In the genomic region with DNA sequence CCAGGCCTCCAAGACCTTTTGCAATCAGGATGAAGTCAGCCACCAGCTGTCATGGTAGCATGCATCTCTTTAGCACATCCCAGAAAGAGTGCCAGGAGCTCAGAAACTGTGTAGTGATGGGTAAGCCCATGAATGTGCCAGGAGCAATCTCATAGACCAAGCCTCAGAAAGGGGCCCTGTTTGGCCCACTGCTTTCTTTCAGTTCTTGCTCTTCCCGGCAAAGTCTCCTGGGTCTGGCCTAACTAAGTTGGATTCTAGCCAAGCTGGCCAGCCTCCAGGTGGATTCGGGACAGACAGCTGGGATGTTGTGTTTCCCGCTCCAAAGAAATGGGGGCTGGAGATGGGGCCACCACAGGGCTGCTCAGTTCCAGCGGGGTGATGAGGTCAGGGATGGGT, we compare ENCODE assay signal across 10 mouse cellular contexts. TPM values are rescaled to one million over a fixed set of nuclear protein-coding genes. Genes with fewer than 3 reads are reported as not detected.
DNase-seq lines count a peak whose midpoint lies in the region; ATAC-seq lines count a peak whose summit lies in the region.
"Had no signal": no experiment of that assay in that cellular context is flagged by ENCODE, and none has a peak within 500 bp of the region (broad histone marks: within the 10 kb centered on the region; RNA-seq: fewer than 3 reads in every experiment).

No protein-coding gene starts in this region.

- peak; percentile 17; the same call in 1 of the 2 replicates for ATAC-seq in hindbrain, embryonic 12.5 days (ENCODE audit: low FRiP score)
- ATAC-seq in hindbrain, embryonic 11.5 days (ENCODE audit: low FRiP score): no peak
- no peak for ATAC-seq in megakaryocyte, adult 5-6 weeks (ENCODE audit: poor library complexity, severe bottlenecking)

- H3K4me1 ChIP-seq in hindbrain, embryonic 12.5 days: peaks cover 24% of the 10 kb centered on the region
- 0 out of 2 replicates have a peak, but pooled peaks cover 2% of the 10 kb centered on the region for H3K4me1 ChIP-seq in hindbrain, embryonic 11.5 days (replicated peaks; ENCODE audit: control insufficient read depth, insufficient read depth, low read length)

- 58% methylated on average over 4 of the region's 4 CpGs for whole genome bisulfite sequencing in hindbrain, embryonic 12.5 days
- 82% methylated on average over 4 of the region's 4 CpGs for WGBS in hindbrain, embryonic 11.5 days

- H3K9me3 ChIP-seq in hindbrain, embryonic 12.5 days (replicated peaks): no peaks in the 10 kb centered on the region
- no peaks in the 10 kb centered on the region for H3K9me3 ChIP-seq in hindbrain, embryonic 11.5 days (ENCODE audit: control insufficient read depth, low read length)
- H3K9me3 ChIP-seq: G1E had no signal

- no peak overlapping the region for H3K9ac ChIP-seq in hindbrain, embryonic 12.5 days
- H3K9ac ChIP-seq in hindbrain, embryonic 11.5 days (ENCODE audit: low read depth, low read length): no peak overlapping the region

- H3K27me3 ChIP-seq in hindbrain, embryonic 12.5 days: peaks cover 3% of the 10 kb centered on the region; the same call in 1 of the 2 replicates
- H3K27me3 ChIP-seq in hindbrain, embryonic 11.5 days (ENCODE audit: control insufficient read depth, insufficient read depth, low read length): 0 out of 2 replicates have a peak, but pooled peaks cover 2% of the 10 kb centered on the region

- no peak overlapping the region for H3K4me2 ChIP-seq in hindbrain, embryonic 12.5 days (replicated peaks)
- no peak overlapping the region for H3K4me2 ChIP-seq in hindbrain, embryonic 11.5 days (replicated peaks; ENCODE audit: low read depth, low read length)

- H3K4me3 ChIP-seq in hindbrain, embryonic 12.5 days: no peak overlapping the region
- no peak overlapping the region for H3K4me3 ChIP-seq in hindbrain, embryonic 11.5 days (ENCODE audit: low read depth, low read length)

- no peak for DNase-seq in hindbrain, embryonic 11.5 days (ENCODE audit: low spot score)
- peak; percentile 74 for DNase-seq in adipocyte (ENCODE audit: low spot score)
- peak; percentile 83 to 88 for DNase-seq in gastrocnemius, adult 8-10 months (ENCODE audit: low spot score in 2 of 2)
- peak; percentile 77 for DNase-seq in kidney, adult 9 months
- peak; percentile 59 for DNase-seq in lung, postnatal 25 days (ENCODE audit: low spot score)
- DNase-seq in spleen, postnatal 10 days (ENCODE audit: low spot score in 2 of 2): no peak

- no peak overlapping the region for H3K27ac ChIP-seq in hindbrain, embryonic 12.5 days
- no peak overlapping the region for H3K27ac ChIP-seq in hindbrain, embryonic 11.5 days (ENCODE audit: low read depth, low read length)
- H3K27ac ChIP-seq: macrophage had no signal

- H3K36me3 ChIP-seq in hindbrain, embryonic 12.5 days: no peaks in the 10 kb centered on the region
- H3K36me3 ChIP-seq in hindbrain, embryonic 11.5 days (ENCODE audit: control insufficient read depth, insufficient read depth, low read length): no peaks in the 10 kb centered on the region
- H3K36me3 ChIP-seq: G1E had no signal

RNA-seq across cellular contexts. Expression of gene Pgf, which starts 17.0 kb away (rescaled TPM):
- polyA plus RNA-seq in hindbrain, embryonic 12.5 days (2016; fragmentation: Nextera tagmentation; extraction: Ambion mirVana): 10.6 and 11.2 TPM in 2 replicates
- polyA plus RNA-seq in hindbrain, embryonic 11.5 days (2014; fragmentation: Nextera tagmentation; extraction: Ambion mirVana): 5.4 and 7.8 TPM in 2 replicates
- 1 to 10 TPM in 3 of 4 experiments, under 1 TPM in 1; 0.70 to 2.1 (median 1.5) TPM for total RNA-seq in gastrocnemius, adult 8-10 months (2022)
- total RNA-seq in megakaryocyte, adult 5-6 weeks (2015): 0.14 and 0.33 TPM in 2 replicates
- 0.18 TPM in 1 of 2 replicates, not detected in the other for total RNA-seq in megakaryocyte, adult 5-6 weeks (2017)
- polyA plus RNA-seq: G1E had no signal

RNA-seq across cellular contexts. Expression of gene Eif2b2, which starts 24.7 kb away (rescaled TPM):
- 78.0 and 82.4 TPM in 2 replicates for polyA plus RNA-seq in hindbrain, embryonic 12.5 days (2016; fragmentation: Nextera tagmentation; extraction: Ambion mirVana)
- polyA plus RNA-seq in hindbrain, embryonic 11.5 days (2014; fragmentation: Nextera tagmentation; extraction: Ambion mirVana): 90.0 and 103 TPM in 2 replicates
- 10 to 100 TPM; 50.2 to 68.0 (median 60.0) TPM for total RNA-seq in gastrocnemius, adult 8-10 months (2022)
- total RNA-seq in megakaryocyte, adult 5-6 weeks (2015): 26.4 and 33.8 TPM in 2 replicates
- total RNA-seq in megakaryocyte, adult 5-6 weeks (2017): 43.8 and 68.9 TPM in 2 replicates

RNA-seq across cellular contexts. Expression of gene Rps6kl1, which starts 43.6 kb away (rescaled TPM):
- polyA plus RNA-seq in hindbrain, embryonic 12.5 days (2016; fragmentation: Nextera tagmentation; extraction: Ambion mirVana): 7.2 and 7.6 TPM in 2 replicates
- polyA plus RNA-seq in hindbrain, embryonic 11.5 days (2014; fragmentation: Nextera tagmentation; extraction: Ambion mirVana): 2.3 and 2.6 TPM in 2 replicates
- total RNA-seq in gastrocnemius, adult 8-10 months (2022): under 1 TPM; 0.31 to 0.46 (median 0.32) TPM
- 0.04 TPM in 1 of 2 replicates, not detected in the other for total RNA-seq in megakaryocyte, adult 5-6 weeks (2015)
- 0.15 TPM in 1 of 2 replicates, not detected in the other for total RNA-seq in megakaryocyte, adult 5-6 weeks (2017)
- polyA plus RNA-seq: macrophage had no signal

Comparison
In these comparisons a context has a peak if more than half of its experiments do, and no peak if none do; other contexts are left out.
1. DNase-seq: peak in adipocyte (single experiment), gastrocnemius, adult 8-10 months (2 of 2), kidney, adult 9 months (single experiment) and lung, postnatal 25 days (single experiment); none in hindbrain, embryonic 11.5 days (single experiment) and spleen, postnatal 10 days (0 of 2).